Mouse (Mus musculus) layer of hippocampus, postnatal 25 days (tissue): ENCODE results near the gene Hif3a. TPM values are rescaled to one million over a fixed set of nuclear protein-coding genes. Genes with fewer than 3 reads are reported as not detected.

Source experiments
- DNase-seq, 2 experiments: peaks; one replicate each; pipeline ENCODE4 v3.0.0; 2022; ENCODE audit warnings: mixed read lengths in 2 of 2, low spot score in 1 of 2; ENCODE audit errors: extremely low spot score in 1 of 2
- total RNA-seq, 2 experiments: library from RNA; stranded (reverse); gene quantifications; 2 replicates each; pipeline ENCODE4 v1.2.3; 2021

Gene Hif3a
- total RNA-seq, 2 experiments from 2014 or later = 4.1 to 9.1 TPM

GRCm38 (mm10) chr7:16995345-16995744, 66.9 kb downstream of the Hif3a start:
- DNase-seq = no peak

- no peak for DNase-seq
Observed at GRCm38 (mm10) chr7:16994400-16994799, 67.8 kb downstream of the Hif3a start.

GRCm38 (mm10) chr7:16993651-16994399, 68.4 kb downstream of the Hif3a start:
- peak in 1 of 2 experiments; percentile 19 for DNase-seq

- DNase-seq = no peak
Observed at GRCm38 (mm10) chr7:16992451-16992807, 69.8 kb downstream of the Hif3a start, which contains the start of gene Ccdc8. Ccdc8 (plus strand) TSS chr7:16992708.

GRCm38 (mm10) chr7:16991681-16992450, 70.4 kb downstream of the Hif3a start:
- no peak for DNase-seq

- no peak for DNase-seq
Observed at GRCm38 (mm10) chr7:16990006-16990744, 72.1 kb downstream of the Hif3a start.

- DNase-seq = no peak
Observed at GRCm38 (mm10) chr7:16988405-16988804, 73.8 kb downstream of the Hif3a start.

- no peak for DNase-seq
Observed at GRCm38 (mm10) chr7:16987541-16988149, 74.6 kb downstream of the Hif3a start.

GRCm38 (mm10) chr7:16982859-16983568, 79.2 kb downstream of the Hif3a start, which contains the start of gene Gm42372:
Gm42372 (plus strand) TSS chr7:16983086.
- DNase-seq = peak; percentile 69 to 74

Other genes with a start within 250 kb of the Hif3a start
- 100 to 1,000 TPM; 322 to 327 TPM for gene Strn4, start 246.5 kb downstream of the Hif3a start, total RNA-seq
- 10 to 100 TPM; 46.7 to 47.7 TPM for gene Fkrp, start 245.7 kb downstream of the Hif3a start, total RNA-seq
- gene Prkd2, start 219.5 kb downstream of the Hif3a start, total RNA-seq = 1 to 10 TPM; 5.2 to 6.9 TPM
- 100 to 1,000 TPM; 150 to 160 TPM for gene Dact3, start 187.1 kb downstream of the Hif3a start, total RNA-seq
- 1 to 10 TPM; 2.5 to 3.2 TPM for gene Gng8, start 170.6 kb downstream of the Hif3a start, total RNA-seq
- under 1 TPM in 1 of 2 experiments, not detected in 1; 0.09 TPM for gene Ptgir, start 155.9 kb downstream of the Hif3a start, total RNA-seq
- gene Calm3, start 138.3 kb downstream of the Hif3a start, total RNA-seq = 1,000 to 10,000 TPM; 2,256 to 2,439 TPM
- gene Pnmal2, start 117.7 kb downstream of the Hif3a start, total RNA-seq = 100 to 1,000 TPM; 320 to 337 TPM
- gene Pnmal1, start 102.7 kb downstream of the Hif3a start, total RNA-seq = 100 to 1,000 TPM; 104 to 117 TPM
- gene Gm42372, start 79.3 kb downstream of the Hif3a start, total RNA-seq = 10 to 100 TPM; 52.6 to 53.6 TPM
- 1 to 10 TPM; 2.2 to 2.5 TPM for gene Ccdc8, start 69.7 kb downstream of the Hif3a start, total RNA-seq
- gene Ppp5c, start 34.5 kb downstream of the Hif3a start, total RNA-seq = 100 to 1,000 TPM; 150 to 153 TPM
- 1 to 10 TPM; 3.4 to 3.7 TPM for gene Psg16, start 11.6 kb upstream of the Hif3a start, total RNA-seq
- gene Ceacam3, start 87.9 kb upstream of the Hif3a start, total RNA-seq = not detected
- gene Psg29, start 141.1 kb upstream of the Hif3a start, total RNA-seq = under 1 TPM in 1 of 2 experiments, not detected in 1; 0.07 TPM